Mouse (Mus musculus) lung, embryonic 15.5 days (tissue): ENCODE measurements around the gene Rras. TPM values are rescaled to one million over a fixed set of nuclear protein-coding genes. Genes with fewer than 3 reads are reported as not detected.
"Not testable (repeated sequence)": the region's sequence is repeated elsewhere in the genome, so short reads cannot be mapped to it uniquely, and the experiment has no call there.

ENCODE experiments used
- ATAC-seq: fragments of 200-750 bp; cut with Nextera tagmentation; 2 replicates; pipeline ENCODE4 v1.8.0; 2017; ENCODE audit warnings: moderate number of reproducible peaks, borderline replicate concordance; ENCODE audit not compliant: low FRiP score, low TSS enrichment; ENCODE audit errors: extremely low read depth
- H3K27ac ChIP-seq: fragments of 300-500 bp; sonication (generic); 2 replicates; pipeline ENCODE4 v1.5.1; 2015; ENCODE audit warnings: moderate library complexity, mild to moderate bottlenecking, inconsistent platforms
- H3K27me3 ChIP-seq: fragments of 300-500 bp; sonication (generic); 2 replicates; pipeline ENCODE4 v1.6.1; 2015; ENCODE audit warnings: inconsistent platforms
- H3K36me3 ChIP-seq: fragments of 300-500 bp; sonication (generic); 2 replicates; pipeline ENCODE4 v1.6.1; 2015; ENCODE audit warnings: inconsistent platforms
- H3K4me1 ChIP-seq: fragments of 300-500 bp; sonication (generic); 2 replicates; pipeline ENCODE4 v1.6.1; 2015; ENCODE audit warnings: inconsistent platforms
- H3K4me2 ChIP-seq: fragments of 300-500 bp; sonication (generic); 2 replicates; pipeline ENCODE4 v1.6.1; 2015; ENCODE audit warnings: inconsistent platforms, mild to moderate bottlenecking, moderate library complexity
- H3K4me3 ChIP-seq: fragments of 300-500 bp; sonication (generic); 2 replicates; pipeline ENCODE4 v1.5.1; 2015; ENCODE audit warnings: mild to moderate bottlenecking, inconsistent platforms
- H3K9ac ChIP-seq: fragments of 300-500 bp; sonication (generic); 2 replicates; pipeline ENCODE4 v1.6.1; 2015; ENCODE audit warnings: inconsistent platforms
- H3K9me3 ChIP-seq: fragments of 300-500 bp; sonication (generic); 2 replicates; pipeline ENCODE4 v1.6.1; 2016; ENCODE audit warnings: inconsistent platforms
- WGBS: fragments of 180-500 bp; shearing (Covaris S2); methylation state at CpG from one replicate; pipeline ENCODE4 v1.1.7; 2015; 5-methylcytosine and 5-hydroxymethylcytosine counted together
- polyA plus RNA-seq: library from polyadenylated mRNA; unstranded; fragments of >200 nt; fragmentation: Nextera tagmentation; extraction: Ambion mirVana; gene quantifications from 2 replicates; pipeline ENCODE4 v1.2.1, GENCODE M21; 2015

Gene Rras
- polyA plus RNA-seq, 1 experiment from 2014 or later, result 50.4 TPM

DNA sequence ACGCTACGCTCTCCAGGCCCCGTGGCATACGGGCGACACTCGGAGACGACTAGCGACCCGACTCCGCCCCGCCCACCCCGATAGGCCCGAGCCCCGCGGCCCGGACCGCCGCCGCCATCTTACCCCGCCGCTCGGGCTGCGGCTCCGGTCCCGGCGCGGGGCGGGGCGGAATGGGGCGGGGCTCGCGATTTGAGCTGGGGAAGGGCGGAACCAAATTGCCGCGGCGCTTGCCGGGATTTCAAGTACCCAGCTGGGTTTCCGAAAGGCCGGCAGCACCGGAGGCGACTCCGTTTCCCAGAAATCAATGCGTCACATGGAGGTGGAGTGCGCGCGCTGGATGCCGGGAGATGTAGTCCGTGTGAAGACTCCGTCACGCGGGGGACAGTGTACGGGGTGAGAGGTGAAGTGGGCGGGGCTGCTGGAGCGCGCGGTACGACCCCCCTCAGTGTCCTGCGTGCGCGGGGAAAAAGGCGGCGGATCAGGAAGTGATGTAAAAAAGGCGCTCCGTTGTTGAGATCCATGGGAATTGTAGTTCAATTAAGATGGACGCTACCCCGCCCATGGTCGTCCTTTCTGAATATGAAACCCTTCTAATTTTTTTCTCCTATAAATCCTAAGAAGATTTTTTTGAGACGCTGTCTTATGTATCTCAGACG lies 1.7 kb upstream of the Rras start, which contains the start of gene Scaf1:
TSS of gene Scaf1 (minus strand) at position 407 of the 656 bp plus-strand sequence.
- Histone ChIP-seq H3K4me3 (peak within 1 kb of the TSS; percentile 98), H3K9ac (peak within 1 kb of the TSS; percentile 98), H3K9me3 (no peaks in the 10 kb centered on the region), H3K27ac (peak within 1 kb of the TSS; percentile 100), H3K27me3 (0 out of 2 replicates have a peak, but pooled peaks cover 5% of the 10 kb centered on the region), H3K4me1 (peaks cover 35% of the 10 kb centered on the region), H3K4me2 (peak within 1 kb of the TSS; percentile 87), H3K36me3 (peaks cover 27% of the 10 kb centered on the region)
- under 1% methylated on average over 69 of the region's 69 CpGs for WGBS
- peak; percentile 87 for ATAC-seq

DNA sequence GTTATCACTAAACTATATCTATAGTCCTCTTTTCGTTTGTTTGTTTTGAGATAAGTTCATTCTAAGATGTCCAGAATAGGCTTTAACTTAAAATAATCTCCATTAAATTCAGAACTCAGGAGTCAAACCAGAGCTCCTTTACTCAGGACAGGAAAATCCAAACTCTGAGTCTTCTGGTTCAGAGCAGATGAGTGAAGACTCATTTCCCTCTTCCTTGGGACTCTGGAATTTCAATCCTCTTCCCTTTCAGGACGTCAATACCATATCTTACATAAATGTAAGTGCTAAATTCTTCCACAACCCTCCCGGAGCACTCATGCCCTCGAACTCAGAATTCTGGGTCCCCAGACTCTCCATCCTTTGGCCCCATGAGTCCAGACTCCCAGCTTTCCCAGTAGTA lies 1.0 kb upstream of the Rras start:
- under 1% methylated on average over 4 of the region's 4 CpGs for WGBS
- H3K9ac ChIP-seq, result peak overlapping the region; percentile 57

DNA sequence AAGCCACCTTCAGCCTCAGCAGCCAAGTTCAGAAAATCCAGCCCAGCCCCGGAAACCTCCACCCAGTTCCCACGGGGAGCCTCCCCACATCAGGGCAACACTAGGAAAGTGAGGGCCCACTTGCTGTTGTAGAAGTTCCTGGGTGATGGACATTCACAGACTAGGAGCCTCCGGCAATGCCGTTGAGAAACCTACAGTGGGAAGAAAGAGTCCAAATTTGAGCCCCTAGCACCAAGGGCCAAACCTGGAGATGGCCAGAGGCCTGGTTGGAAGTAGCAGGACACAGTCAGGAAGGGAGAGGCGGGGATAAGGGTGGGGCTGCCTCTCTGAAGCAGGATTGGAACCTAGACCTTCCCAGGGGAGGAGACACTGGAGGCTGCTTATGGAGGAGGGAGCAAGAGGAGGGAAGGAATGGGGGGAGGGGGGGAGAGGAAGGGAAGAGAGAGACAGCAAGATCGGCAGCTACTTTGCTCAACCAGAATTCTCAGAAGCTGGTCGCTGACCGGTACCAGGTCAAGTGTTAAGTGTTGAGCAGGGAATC lies 1.3 kb downstream of the Rras start:
- WGBS, result 20% methylated on average over 8 of the region's 8 CpGs
- Histone ChIP-seq H3K9ac (peak overlapping the region; percentile 8; the same call in 1 of the 2 replicates), H3K9me3 (no peaks in the 10 kb centered on the region), H3K27ac (peak overlapping the region; percentile 100), H3K4me3 (peak overlapping the region; percentile 98), H3K4me2 (peak overlapping the region; percentile 87), H3K27me3 (0 out of 2 replicates have a peak, but pooled peaks cover 5% of the 10 kb centered on the region), H3K4me1 (peaks cover 29% of the 10 kb centered on the region), H3K36me3 (no peaks in the 10 kb centered on the region)
- ATAC-seq, result no peak

More for the DNA sequence above, 1.0 kb upstream of the Rras start:
- ATAC-seq, result no peak
- peak overlapping the region; percentile 98 for H3K4me3 ChIP-seq
- H3K36me3 ChIP-seq, result peaks cover 21% of the 10 kb centered on the region
- no peaks in the 10 kb centered on the region for H3K9me3 ChIP-seq
- peaks cover 35% of the 10 kb centered on the region for H3K4me1 ChIP-seq
- H3K27me3 ChIP-seq, result 0 out of 2 replicates have a peak, but pooled peaks cover 5% of the 10 kb centered on the region
- peak overlapping the region; percentile 87 for H3K4me2 ChIP-seq
- peak overlapping the region; percentile 100 for H3K27ac ChIP-seq

DNA sequence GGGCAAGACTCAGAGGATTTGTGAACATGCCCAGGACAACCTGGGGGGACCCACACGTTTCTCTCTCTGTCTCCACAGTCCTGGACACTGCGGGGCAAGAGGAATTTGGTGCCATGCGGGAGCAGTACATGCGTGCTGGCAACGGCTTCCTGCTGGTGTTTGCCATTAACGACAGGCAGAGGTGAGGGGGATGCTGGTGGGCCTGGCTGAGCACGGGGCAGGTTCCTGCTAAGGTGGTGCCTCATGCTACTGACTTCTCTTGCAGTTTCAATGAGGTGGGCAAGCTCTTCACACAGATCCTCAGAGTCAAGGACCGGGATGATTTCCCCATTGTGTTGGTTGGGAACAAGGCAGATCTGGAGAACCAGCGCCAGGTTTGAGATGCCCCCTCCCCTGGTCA lies 2.5 kb downstream of the Rras start:
- no peak overlapping the region for H3K4me3 ChIP-seq
- H3K9ac ChIP-seq, result no peak overlapping the region
- no peaks in the 10 kb centered on the region for H3K9me3 ChIP-seq
- H3K4me2 ChIP-seq, result no peak overlapping the region
- H3K27ac ChIP-seq, result no peak overlapping the region
- peaks cover 20% of the 10 kb centered on the region for H3K4me1 ChIP-seq
- WGBS, result 60% methylated on average over 9 of the region's 9 CpGs
- no peaks in the 10 kb centered on the region for H3K36me3 ChIP-seq
- no peak for ATAC-seq
- 0 out of 2 replicates have a peak, but pooled peaks cover 5% of the 10 kb centered on the region for H3K27me3 ChIP-seq

DNA sequence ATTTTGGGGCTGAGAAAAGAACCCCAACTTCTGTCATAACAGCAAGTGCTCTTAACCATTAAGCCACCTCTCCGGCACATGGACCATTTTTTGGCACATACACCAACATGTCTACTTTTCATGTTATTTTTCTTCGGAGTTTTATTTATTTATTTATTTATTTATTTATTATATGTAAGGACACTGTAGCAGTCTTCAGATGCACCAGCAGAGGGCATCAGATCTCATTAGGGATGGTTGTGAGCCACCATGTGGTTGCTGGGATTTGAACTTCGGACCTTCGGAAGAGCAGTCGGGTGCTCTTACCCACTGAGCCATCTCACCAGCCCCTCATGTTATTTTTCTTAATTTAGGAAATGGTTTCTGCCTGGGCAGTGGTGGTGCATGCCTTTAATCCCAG lies 6.0 kb downstream of the Rras start:
- peaks cover 16% of the 10 kb centered on the region for H3K36me3 ChIP-seq
- H3K4me1 ChIP-seq, result peaks cover 13% of the 10 kb centered on the region
- H3K4me3 ChIP-seq, ATAC-seq, H3K9ac ChIP-seq, H3K4me2 ChIP-seq, H3K27ac ChIP-seq, H3K9me3 ChIP-seq, H3K27me3 ChIP-seq: not testable (repeated sequence)
- WGBS, result 69% methylated on average over 5 of the region's 5 CpGs

DNA sequence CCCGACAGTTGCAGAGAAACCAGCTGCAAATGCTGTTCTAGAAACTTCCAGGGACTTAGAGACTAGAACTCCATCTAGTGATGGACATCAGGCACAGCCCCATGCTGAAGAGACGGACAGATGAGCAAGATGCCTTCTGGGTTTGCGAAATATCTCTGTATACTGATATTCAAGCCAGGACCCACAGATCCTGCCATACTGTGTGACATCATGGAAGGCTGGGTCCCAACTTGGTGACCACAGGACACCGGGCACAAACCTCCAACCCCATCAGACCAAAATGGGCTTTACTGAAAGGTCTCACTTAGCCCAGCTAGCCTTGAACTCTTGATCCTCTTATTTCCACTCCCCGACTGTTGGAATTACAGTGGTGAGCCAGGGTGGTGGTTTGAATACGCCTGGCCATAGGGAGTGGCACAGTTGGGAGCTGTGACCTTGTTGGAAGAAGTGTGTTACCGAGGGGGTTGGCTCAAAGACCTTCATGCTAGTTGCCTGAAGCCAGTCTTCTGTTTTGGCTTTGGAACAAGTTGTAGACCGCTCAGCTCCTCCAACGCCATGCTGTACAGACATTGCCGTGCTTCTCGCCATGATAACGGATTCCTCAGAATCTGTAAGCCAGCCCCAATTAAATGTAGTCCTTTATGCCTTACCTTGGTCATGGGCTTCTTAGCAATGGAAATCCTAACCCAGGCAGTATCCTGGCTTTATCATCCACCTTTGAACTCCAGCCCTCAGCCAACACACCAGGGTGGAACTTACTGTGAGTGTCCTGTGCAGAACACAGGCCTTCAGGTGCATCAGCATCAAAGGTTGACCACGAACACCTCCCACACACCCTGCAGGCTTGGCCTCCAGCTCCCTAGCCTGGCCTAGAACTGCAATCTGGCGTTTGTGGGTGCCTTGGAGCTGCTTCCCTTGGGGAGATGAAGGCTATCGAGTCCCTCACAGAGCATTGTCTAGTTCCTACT lies 6.8 kb downstream of the Rras start:
- WGBS, result 81% methylated on average over 15 of the region's 15 CpGs
- Histone ChIP-seq H3K4me3 (no peak overlapping the region), H3K27me3 (0 out of 2 replicates have a peak, but pooled peaks cover 5% of the 10 kb centered on the region), H3K9me3 (no peaks in the 10 kb centered on the region), H3K27ac (no peak overlapping the region), H3K36me3 (peaks cover 24% of the 10 kb centered on the region), H3K4me1 (0 out of 2 replicates have a peak, but pooled peaks cover 5% of the 10 kb centered on the region), H3K9ac (no peak overlapping the region), H3K4me2 (no peak overlapping the region)
- ATAC-seq, result no peak

DNA sequence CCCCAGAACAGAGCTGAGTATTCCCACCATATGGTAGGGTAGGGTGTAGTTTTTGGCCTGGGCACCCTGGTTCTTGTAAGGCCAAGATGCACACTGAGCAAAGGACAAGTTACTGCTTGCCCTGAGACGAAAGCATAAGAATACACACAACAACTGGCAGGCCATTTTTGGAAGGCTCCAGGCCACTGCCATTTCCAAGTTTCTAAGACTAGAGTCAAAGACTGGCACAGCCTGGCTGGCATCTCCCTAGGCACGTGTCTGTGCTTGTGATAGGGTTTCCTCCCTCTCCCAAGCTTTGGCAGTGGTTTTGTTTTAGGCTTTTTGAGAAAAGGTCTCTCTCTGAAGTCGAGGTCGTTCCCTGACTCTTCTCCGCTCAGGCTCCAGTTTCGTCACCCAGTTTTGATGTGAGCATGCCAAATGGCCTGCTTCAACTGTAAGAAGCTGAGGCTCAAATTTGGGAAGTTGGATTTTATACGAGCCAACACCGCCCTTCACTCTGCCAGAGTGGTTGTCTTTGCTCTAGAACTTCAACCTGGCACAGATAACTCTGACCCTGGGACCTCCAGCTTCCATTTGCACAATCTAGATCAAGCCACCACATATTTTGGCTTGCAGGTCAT lies 8.0 kb downstream of the Rras start:
- Histone ChIP-seq H3K4me3 (no peak overlapping the region), H3K9ac (no peak overlapping the region), H3K27ac (no peak overlapping the region), H3K9me3 (no peaks in the 10 kb centered on the region), H3K27me3 (0 out of 2 replicates have a peak, but pooled peaks cover under 1% of the 10 kb centered on the region), H3K36me3 (peaks cover 35% of the 10 kb centered on the region), H3K4me1 (no peaks in the 10 kb centered on the region), H3K4me2 (no peak overlapping the region)
- 73% methylated on average over 8 of the region's 8 CpGs for WGBS
- ATAC-seq, result no peak

DNA sequence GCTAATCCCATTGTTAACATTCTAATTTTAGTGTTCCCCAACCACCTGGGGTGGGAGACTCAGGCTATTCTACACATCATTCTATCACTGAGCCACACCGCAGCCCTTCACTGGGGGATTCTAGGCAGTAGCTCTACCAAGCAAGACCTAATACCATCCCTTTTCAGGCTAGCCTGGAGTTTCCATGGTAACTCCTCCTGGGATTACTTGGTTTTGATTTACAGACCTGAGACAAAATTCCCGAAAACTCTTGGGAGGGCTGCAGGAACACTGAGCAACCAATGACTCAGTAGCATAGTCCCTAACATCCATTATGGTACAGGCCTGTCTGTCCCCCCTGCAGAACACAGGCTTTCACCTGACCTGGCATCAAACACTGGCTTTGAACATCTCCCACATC lies 8.5 kb downstream of the Rras start:
- H3K4me3 ChIP-seq, result no peak overlapping the region
- H3K4me1 ChIP-seq, result no peaks in the 10 kb centered on the region
- no peaks in the 10 kb centered on the region for H3K9me3 ChIP-seq
- no peaks in the 10 kb centered on the region for H3K27me3 ChIP-seq
- no peak overlapping the region for H3K27ac ChIP-seq
- ATAC-seq, result no peak
- WGBS, result 68% methylated on average over 2 of the region's 2 CpGs
- H3K36me3 ChIP-seq, result peaks cover 40% of the 10 kb centered on the region
- H3K4me2 ChIP-seq, result no peak overlapping the region
- H3K9ac ChIP-seq, result no peak overlapping the region

DNA sequence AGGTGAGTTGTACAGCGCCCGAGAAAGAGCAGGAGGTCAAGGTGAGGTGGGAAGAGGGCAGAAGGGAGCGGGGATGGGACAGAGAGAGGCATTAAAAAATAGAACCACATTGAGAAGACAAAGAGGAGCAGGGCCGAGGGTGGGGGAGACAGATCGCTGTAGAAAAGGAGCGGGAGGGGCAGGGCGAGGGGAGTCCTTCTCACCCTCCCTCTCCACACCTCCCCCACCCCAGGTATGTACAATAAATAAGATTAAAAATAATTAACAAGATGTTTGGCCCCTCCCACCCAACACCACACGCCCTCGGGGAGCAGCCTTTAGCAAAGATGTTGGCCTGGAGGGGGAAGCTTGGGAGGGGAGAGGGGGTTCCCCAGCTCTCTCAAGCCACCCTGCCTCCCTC lies 10.0 kb downstream of the Rras start:
- WGBS, result 83% methylated on average over 9 of the region's 9 CpGs
- H3K9me3 ChIP-seq, result no peaks in the 10 kb centered on the region
- H3K4me2 ChIP-seq, result no peak overlapping the region
- H3K4me1 ChIP-seq, result no peaks in the 10 kb centered on the region
- ATAC-seq, result no peak
- H3K4me3 ChIP-seq, result no peak overlapping the region
- H3K27me3 ChIP-seq, result no peaks in the 10 kb centered on the region
- no peak overlapping the region for H3K27ac ChIP-seq
- H3K9ac ChIP-seq, result no peak overlapping the region
- H3K36me3 ChIP-seq, result peaks cover 55% of the 10 kb centered on the region

DNA sequence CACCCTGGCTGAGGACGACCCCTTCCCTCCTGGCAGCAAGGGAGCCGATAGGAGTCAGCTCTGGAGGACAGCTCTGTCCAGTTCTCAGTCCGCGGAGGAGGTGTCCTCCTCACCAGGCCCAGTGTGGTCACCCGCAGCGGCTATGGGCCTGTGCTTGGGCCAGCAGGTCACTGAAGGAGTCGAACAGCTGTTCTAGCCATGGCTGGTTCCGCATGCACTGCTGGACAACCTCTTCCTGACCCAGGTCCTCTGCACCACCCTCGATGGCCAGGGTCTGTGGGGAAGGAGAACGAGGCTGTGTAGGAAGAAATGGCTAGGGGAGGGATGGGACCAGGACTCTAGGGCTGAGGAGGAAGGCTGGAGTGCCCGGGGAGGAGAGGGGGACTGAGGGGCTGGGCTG lies 10.6 kb downstream of the Rras start:
- H3K36me3 ChIP-seq, result peaks cover 61% of the 10 kb centered on the region
- no peak overlapping the region for H3K9ac ChIP-seq
- no peak overlapping the region for H3K4me2 ChIP-seq
- H3K4me3 ChIP-seq, result no peak overlapping the region
- H3K27me3 ChIP-seq, result no peaks in the 10 kb centered on the region
- ATAC-seq, result no peak
- no peaks in the 10 kb centered on the region for H3K9me3 ChIP-seq
- 83% methylated on average over 11 of the region's 11 CpGs for WGBS
- no peaks in the 10 kb centered on the region for H3K4me1 ChIP-seq
- H3K27ac ChIP-seq, result no peak overlapping the region

DNA sequence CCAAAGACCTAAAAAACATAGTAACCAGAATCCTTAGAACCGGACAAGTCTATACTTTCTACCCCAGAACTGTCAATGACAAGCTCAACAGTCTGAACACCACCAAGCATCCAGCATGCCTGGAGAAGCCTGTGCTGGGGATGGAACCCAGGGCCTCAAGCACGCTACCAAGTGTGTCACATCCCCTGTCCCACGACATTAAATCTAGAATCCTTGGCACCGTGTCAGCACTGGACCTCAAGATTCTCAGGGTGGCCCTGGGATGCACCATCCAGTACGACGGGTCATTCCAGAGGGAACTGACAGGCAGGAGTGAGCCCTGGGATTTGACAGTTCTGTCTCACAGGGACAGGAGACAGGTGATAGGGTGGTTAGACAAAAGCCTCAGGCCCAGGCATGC lies 12.2 kb downstream of the Rras start:
- no peak for ATAC-seq
- H3K27ac ChIP-seq, result no peak overlapping the region
- no peak overlapping the region for H3K4me3 ChIP-seq
- H3K4me2 ChIP-seq, result no peak overlapping the region
- H3K9me3 ChIP-seq, result no peaks in the 10 kb centered on the region
- H3K36me3 ChIP-seq, result peaks cover 78% of the 10 kb centered on the region
- no peak overlapping the region for H3K9ac ChIP-seq
- WGBS, result 86% methylated on average over 6 of the region's 6 CpGs
- H3K4me1 ChIP-seq, result no peaks in the 10 kb centered on the region
- H3K27me3 ChIP-seq, result no peaks in the 10 kb centered on the region
